In the genomic region with DNA sequence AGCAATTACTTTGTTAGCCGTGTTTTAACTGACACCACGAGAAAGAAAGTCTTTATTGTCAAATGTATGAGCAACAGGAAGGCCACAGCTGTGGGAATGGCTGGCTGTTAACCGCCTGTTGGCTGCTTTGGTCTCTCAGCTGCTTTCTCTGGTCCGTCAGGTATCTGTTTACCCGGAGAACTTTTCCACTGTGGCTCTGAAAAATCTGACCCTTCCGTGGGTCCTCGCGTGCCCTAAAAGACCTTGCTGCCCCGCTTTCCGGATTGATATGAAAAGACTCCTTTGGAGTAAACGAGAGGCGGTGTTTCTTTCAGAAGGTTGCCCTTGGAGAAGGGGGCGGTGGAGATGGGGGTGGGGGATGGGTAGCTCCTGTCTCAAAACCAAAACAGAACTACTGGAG, we compare ENCODE assay signal across 9 mouse cellular contexts.
DNase-seq lines count a peak whose midpoint lies in the region; ATAC-seq and TF ChIP-seq lines count a peak whose summit lies in the region.
"Had no signal": no experiment of that assay in that cellular context is flagged by ENCODE, and none has a peak within 500 bp of the region (broad histone marks: within the 10 kb centered on the region; RNA-seq: fewer than 3 reads in every experiment).

No protein-coding gene starts in this region.

- no peak for DNase-seq in testis, postnatal 14 days (ENCODE audit: low spot score)
- peak; percentile 59 for DNase-seq in hindbrain, embryonic 11.5 days (ENCODE audit: low spot score)
- DNase-seq in stomach, postnatal 0 days (ENCODE audit: low spot score) = no peak
- DNase-seq in layer of hippocampus, adult 9-11 months = no peak
- DNase-seq in right cerebral cortex, postnatal 4 days = no peak
- no peak for DNase-seq in cerebellum, postnatal 4 days (ENCODE audit: low spot score in 2 of 2)

- TF ChIP-seq POLR2A in testis, adult 2 months (IDR thresholded peaks at IDR 0.05; ENCODE audit: control insufficient read depth, low read depth, low read length) = no peak

- no peak for TF ChIP-seq EP300 in stomach, postnatal 0 days (optimal IDR thresholded peaks at IDR 0.05)

- no peaks in the 10 kb centered on the region for H3K9me3 ChIP-seq in hindbrain, embryonic 11.5 days (ENCODE audit: control insufficient read depth, low read length)
- H3K9me3 ChIP-seq in liver, embryonic 15.5 days (replicated peaks) = no peaks in the 10 kb centered on the region
- no peaks in the 10 kb centered on the region for H3K9me3 ChIP-seq in stomach, postnatal 0 days (ENCODE audit: control insufficient read depth, low read length)

- ATAC-seq in hindbrain, embryonic 11.5 days (ENCODE audit: low FRiP score) = peak; percentile 3; the same call in 1 of the 2 replicates
- no peak for ATAC-seq in liver, embryonic 15.5 days (ENCODE audit: insufficient read depth)
- ATAC-seq in stomach, postnatal 0 days (ENCODE audit: low FRiP score, low TSS enrichment) = no peak
- ATAC-seq: inflammation-experienced regulatory T-cells, adult 6 months had no signal

- no peaks in the 10 kb centered on the region for H3K36me3 ChIP-seq in testis, adult 2 months (ENCODE audit: control insufficient read depth, insufficient read depth, low read length)
- no peaks in the 10 kb centered on the region for H3K36me3 ChIP-seq in hindbrain, embryonic 11.5 days (ENCODE audit: control insufficient read depth, insufficient read depth, low read length)
- no peaks in the 10 kb centered on the region for H3K36me3 ChIP-seq in liver, embryonic 15.5 days (replicated peaks)
- H3K36me3 ChIP-seq in stomach, postnatal 0 days (ENCODE audit: control insufficient read depth, insufficient read depth, low read length) = no peaks in the 10 kb centered on the region

- under 1% methylated on average over 13 of the region's 13 CpGs for WGBS in hindbrain, embryonic 11.5 days
- 3% methylated on average over 13 of the region's 13 CpGs for WGBS in liver, embryonic 15.5 days (ENCODE audit: insufficient replicate concordance)
- 3% methylated on average over 13 of the region's 13 CpGs for WGBS in stomach, postnatal 0 days

- H3K4me1 ChIP-seq in testis, adult 2 months (ENCODE audit: control insufficient read depth, insufficient read depth, low read length) = peaks cover 13% of the 10 kb centered on the region
- peaks cover 3% of the 10 kb centered on the region; the same call in 1 of the 2 replicates for H3K4me1 ChIP-seq in hindbrain, embryonic 11.5 days (replicated peaks; ENCODE audit: control insufficient read depth, insufficient read depth, low read length)
- no peaks in the 10 kb centered on the region for H3K4me1 ChIP-seq in liver, embryonic 15.5 days (replicated peaks)
- no peaks in the 10 kb centered on the region for H3K4me1 ChIP-seq in stomach, postnatal 0 days (replicated peaks; ENCODE audit: control insufficient read depth, insufficient read depth)

- no peak for TF ChIP-seq CTCF in testis, adult 2 months (IDR thresholded peaks at IDR 0.05; ENCODE audit: control insufficient read depth, insufficient read depth, insufficient replicate concordance, low read depth, low read length)
- TF ChIP-seq CTCF in stomach, postnatal 0 days (IDR thresholded peaks at IDR 0.05; ENCODE audit: low read depth) = no peak

- H3K4me3 ChIP-seq in testis, adult 2 months (ENCODE audit: control insufficient read depth, low read depth, low read length) = peak overlapping the region; percentile 59
- peak overlapping the region; percentile 24 for H3K4me3 ChIP-seq in hindbrain, embryonic 11.5 days (ENCODE audit: low read depth, low read length)
- H3K4me3 ChIP-seq in liver, embryonic 15.5 days (replicated peaks) = 0 out of 2 replicates have a peak overlapping the region, but pooled peaks have one; percentile 4
- peak overlapping the region; percentile 33 for H3K4me3 ChIP-seq in stomach, postnatal 0 days (ENCODE audit: low read depth, low read length)

- H3K27ac ChIP-seq in testis, adult 2 months (ENCODE audit: control insufficient read depth, insufficient read depth, low read depth, low read length) = no peak overlapping the region
- peak overlapping the region; percentile 79; the same call in 1 of the 2 replicates for H3K27ac ChIP-seq in hindbrain, embryonic 11.5 days (ENCODE audit: low read depth, low read length)
- no peak overlapping the region for H3K27ac ChIP-seq in liver, embryonic 15.5 days (replicated peaks)
- H3K27ac ChIP-seq in stomach, postnatal 0 days (replicated peaks) = no peak overlapping the region

- H3K27me3 ChIP-seq in testis, adult 2 months (ENCODE audit: control insufficient read depth, insufficient read depth, low read length) = no peaks in the 10 kb centered on the region
- no peaks in the 10 kb centered on the region; the same call in 1 of the 2 replicates for H3K27me3 ChIP-seq in hindbrain, embryonic 11.5 days (ENCODE audit: control insufficient read depth, insufficient read depth, low read length)
- H3K27me3 ChIP-seq in liver, embryonic 15.5 days = peaks cover 7% of the 10 kb centered on the region
- no peaks in the 10 kb centered on the region for H3K27me3 ChIP-seq in stomach, postnatal 0 days (ENCODE audit: control insufficient read depth, insufficient read depth, low read length)

- peak overlapping the region; percentile 40 for H3K9ac ChIP-seq in hindbrain, embryonic 11.5 days (ENCODE audit: low read depth, low read length)
- H3K9ac ChIP-seq in liver, embryonic 15.5 days = no peak overlapping the region
- 0 out of 2 replicates have a peak overlapping the region, but pooled peaks have one; percentile 27 for H3K9ac ChIP-seq in stomach, postnatal 0 days (ENCODE audit: low read length)

- peak overlapping the region; percentile 45 for H3K4me2 ChIP-seq in hindbrain, embryonic 11.5 days (replicated peaks; ENCODE audit: low read depth, low read length)
- H3K4me2 ChIP-seq in liver, embryonic 15.5 days = peak overlapping the region; percentile 34
- H3K4me2 ChIP-seq in stomach, postnatal 0 days (replicated peaks; ENCODE audit: low read depth) = peak overlapping the region; percentile 60

Comparison
In these comparisons a context has a peak if more than half of its experiments do, and no peak if none do; other contexts are left out.
1. H3K4me3 ChIP-seq: peak in every context shown above with its lines; median percentile 59 in testis, adult 2 months; 33 in stomach, postnatal 0 days; 24 in hindbrain, embryonic 11.5 days; 4 in liver, embryonic 15.5 days.